Mouse (Mus musculus) liver, embryonic 16.5 days (tissue): ENCODE results near the gene Krtap4-7. TPM values are rescaled to one million over a fixed set of nuclear protein-coding genes. Genes with fewer than 3 reads are reported as not detected.

Experiments
- ATAC-seq: fragments of 200-750 bp; cut with Nextera tagmentation; 2 replicates; pipeline ENCODE4 v1.8.0; 2017; ENCODE audit warnings: low read depth, mild to moderate bottlenecking, moderate number of reproducible peaks, moderate library complexity
- H3K27ac ChIP-seq: fragments of 300-500 bp; sonication (generic); 2 replicates; pipeline ENCODE4 v1.5.1; 2014; ENCODE audit warnings: mild to moderate bottlenecking, low read length
- H3K27me3 ChIP-seq: fragments of 300-500 bp; sonication (generic); 2 replicates; pipeline ENCODE4 v1.6.1; 2014; ENCODE audit warnings: low read depth, low read length, mixed read lengths; ENCODE audit not compliant: control insufficient read depth, insufficient read depth
- H3K36me3 ChIP-seq: fragments of 300-500 bp; sonication (generic); 2 replicates; pipeline ENCODE4 v1.6.1; 2014; ENCODE audit warnings: mild to moderate bottlenecking; ENCODE audit not compliant: control insufficient read depth, insufficient read depth
- H3K4me1 ChIP-seq: fragments of 300-500 bp; sonication (generic); 2 replicates; pipeline ENCODE4 v1.6.1; 2014; ENCODE audit warnings: low read depth, low read length, mixed read lengths; ENCODE audit not compliant: control insufficient read depth
- H3K4me2 ChIP-seq: fragments of 300-500 bp; sonication (generic); 2 replicates; pipeline ENCODE4 v1.6.1; 2014; ENCODE audit warnings: low read depth, low read length, mixed read lengths
- H3K4me3 ChIP-seq: fragments of 300-500 bp; sonication (generic); 2 replicates; pipeline ENCODE4 v1.5.1; 2014; ENCODE audit warnings: low read depth, mild to moderate bottlenecking, low read length
- H3K9ac ChIP-seq: fragments of 300-500 bp; sonication (generic); 2 replicates; pipeline ENCODE4 v1.6.1; 2014; ENCODE audit warnings: low read depth, low read length
- H3K9me3 ChIP-seq: fragments of 300-500 bp; sonication (generic); replicated peaks from 2 replicates; pipeline ENCODE4 v1.6.1; 2016; ENCODE audit warnings: low read length; ENCODE audit not compliant: control insufficient read depth
- WGBS: fragments of 180-500 bp; shearing (Covaris S2); extraction: QIAGEN DNeasy Blood & Tissue Kit; methylation state at CpG from one replicate; pipeline ENCODE4 v1.1.7; 2014; ENCODE audit not compliant: insufficient replicate concordance; 5-methylcytosine and 5-hydroxymethylcytosine counted together
- polyA plus RNA-seq: library from polyadenylated mRNA; unstranded; fragments of >200 nt; fragmentation: Nextera tagmentation; extraction: Ambion mirVana; gene quantifications from 2 replicates; pipeline ENCODE4 v1.2.1, GENCODE M21; 2015

Gene Krtap4-7
- polyA plus RNA-seq, 1 experiment from 2014 or later: not detected

DNA sequence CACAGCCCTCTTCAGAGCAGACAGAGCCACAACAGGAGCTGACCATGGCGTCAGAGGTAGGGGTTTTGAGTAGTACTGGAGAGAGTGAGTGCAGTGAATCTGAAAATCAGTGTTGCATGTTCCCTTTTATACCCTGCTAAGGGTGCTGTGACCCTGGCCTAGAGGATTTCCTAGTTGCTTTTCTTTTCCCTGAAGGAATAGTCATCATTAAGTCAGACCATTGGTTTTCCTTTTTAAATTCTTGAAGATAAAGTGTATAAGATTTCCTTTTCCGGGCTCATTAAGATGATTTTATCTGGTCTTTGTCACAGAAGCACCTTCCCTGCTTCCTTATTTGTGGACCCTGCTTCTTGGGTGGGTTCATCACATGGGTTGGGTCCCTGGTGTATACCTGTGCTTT is 6.2 kb upstream of the Krtap4-7 start, which contains the start of gene Gm11555:
TSS of gene Gm11555 (minus strand) at position 101 of the 400 bp plus-strand sequence.
- Histone ChIP-seq H3K9me3 (no peaks in the 10 kb centered on the region), H3K4me2 (no peak within 1 kb of the TSS), H3K9ac (no peak within 1 kb of the TSS), H3K27me3 (no peaks in the 10 kb centered on the region), H3K36me3 (no peaks in the 10 kb centered on the region), H3K4me3 (no peak within 1 kb of the TSS), H3K4me1 (no peaks in the 10 kb centered on the region), H3K27ac (no peak within 1 kb of the TSS)
- 47% methylated on average over 2 of the region's 2 CpGs for WGBS
- no peak for ATAC-seq

DNA sequence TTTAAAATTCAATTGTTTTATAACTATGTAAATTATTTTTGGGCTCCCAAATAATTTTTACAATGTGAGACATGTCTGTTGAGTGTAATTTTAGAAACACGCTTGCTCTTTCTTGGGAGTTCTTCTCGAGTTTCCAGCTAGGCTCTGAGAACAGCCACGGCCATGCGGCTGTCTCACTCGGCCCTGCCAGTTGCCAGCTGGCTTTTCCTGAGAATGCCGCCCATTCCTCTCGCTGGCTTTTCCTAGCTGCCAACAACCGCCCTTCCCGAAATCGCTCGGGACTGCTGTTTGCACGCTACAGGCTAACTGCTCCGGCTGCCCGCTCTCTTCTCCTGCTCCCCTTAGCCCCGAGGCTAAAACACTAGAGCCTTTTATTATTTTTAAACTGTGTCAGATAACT is 2.6 kb upstream of the Krtap4-7 start:
- H3K9ac ChIP-seq: no peak overlapping the region
- H3K27me3 ChIP-seq: no peaks in the 10 kb centered on the region
- H3K36me3 ChIP-seq: no peaks in the 10 kb centered on the region
- H3K27ac ChIP-seq: no peak overlapping the region
- ATAC-seq: no peak
- no peak overlapping the region for H3K4me2 ChIP-seq
- H3K9me3 ChIP-seq: no peaks in the 10 kb centered on the region
- 75% methylated on average over 15 of the region's 15 CpGs for WGBS
- H3K4me1 ChIP-seq: no peaks in the 10 kb centered on the region
- H3K4me3 ChIP-seq: no peak overlapping the region

GRCm38 (mm10) chr11:99644351-99644750 is 462 bp upstream of the Krtap4-7 start:
- no peaks in the 10 kb centered on the region for H3K36me3 ChIP-seq
- ATAC-seq: no peak
- no peaks in the 10 kb centered on the region for H3K4me1 ChIP-seq
- 51% methylated on average over 3 of the region's 3 CpGs for WGBS
- H3K27ac ChIP-seq: no peak overlapping the region
- no peaks in the 10 kb centered on the region for H3K27me3 ChIP-seq
- H3K4me2 ChIP-seq: no peak overlapping the region
- no peaks in the 10 kb centered on the region for H3K9me3 ChIP-seq
- no peak overlapping the region for H3K4me3 ChIP-seq
- no peak overlapping the region for H3K9ac ChIP-seq

DNA sequence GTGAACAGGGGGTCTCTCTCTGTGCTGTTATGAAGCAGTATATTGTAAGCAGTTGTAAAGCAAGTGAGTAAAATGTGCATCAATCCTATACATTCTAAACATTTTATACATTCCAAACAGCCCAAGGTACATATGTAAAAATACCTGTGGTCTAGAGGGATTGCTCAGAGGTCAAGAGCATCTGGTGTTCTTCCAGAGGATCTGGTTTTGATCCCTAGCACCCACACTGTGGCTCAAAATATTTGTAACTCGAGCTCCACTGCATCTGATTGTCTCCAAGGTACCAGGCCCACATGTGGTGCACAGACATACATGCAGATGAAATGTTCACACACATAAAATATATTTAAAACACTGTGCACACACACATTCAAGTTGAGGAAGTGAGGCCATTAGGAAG is 3.0 kb downstream of the Krtap4-7 start:
- 18% methylated on average over 1 of the region's 1 CpGs for WGBS
- no peaks in the 10 kb centered on the region for H3K4me1 ChIP-seq
- ATAC-seq: no peak
- no peak overlapping the region for H3K4me2 ChIP-seq
- H3K9me3 ChIP-seq: no peaks in the 10 kb centered on the region
- H3K27me3 ChIP-seq: no peaks in the 10 kb centered on the region
- H3K36me3 ChIP-seq: no peaks in the 10 kb centered on the region
- no peak overlapping the region for H3K27ac ChIP-seq
- H3K9ac ChIP-seq: no peak overlapping the region
- H3K4me3 ChIP-seq: no peak overlapping the region

DNA sequence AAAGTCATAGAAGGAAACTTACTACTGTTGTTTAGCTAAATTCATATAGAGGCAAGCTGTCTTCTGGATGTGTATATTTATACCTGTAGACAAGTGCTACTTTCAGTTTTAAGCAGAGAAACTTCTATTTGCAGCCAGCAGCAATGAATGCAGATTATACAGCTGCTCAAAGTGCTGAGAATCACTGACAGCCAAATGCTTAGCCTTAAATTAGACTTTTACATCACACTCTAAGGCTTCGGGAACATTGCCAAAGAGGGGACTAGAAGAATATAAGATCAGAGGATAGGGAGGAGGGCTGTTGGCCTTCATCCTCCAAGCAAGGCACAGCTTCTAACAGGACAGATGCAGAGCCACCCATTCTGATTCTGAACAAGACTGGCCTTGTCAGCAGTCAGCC is 6.8 kb downstream of the Krtap4-7 start:
- no peaks in the 10 kb centered on the region for H3K36me3 ChIP-seq
- no peaks in the 10 kb centered on the region for H3K4me1 ChIP-seq
- no peak overlapping the region for H3K9ac ChIP-seq
- H3K27ac ChIP-seq: no peak overlapping the region
- no peak overlapping the region for H3K4me2 ChIP-seq
- no peaks in the 10 kb centered on the region for H3K27me3 ChIP-seq
- no peak overlapping the region for H3K4me3 ChIP-seq
- WGBS: 66% methylated on average over 1 of the region's 1 CpGs
- no peak for ATAC-seq
- H3K9me3 ChIP-seq: no peaks in the 10 kb centered on the region

GRCm38 (mm10) chr11:99634653-99635134 is 9.2 kb downstream of the Krtap4-7 start, which contains the start of gene Krtap4-2:
TSS of gene Krtap4-2 (minus strand) at chr11:99635084.
- Histone ChIP-seq H3K9ac (no peak within 1 kb of the TSS), H3K4me2 (no peak within 1 kb of the TSS), H3K9me3 (no peaks in the 10 kb centered on the region), H3K27ac (no peak within 1 kb of the TSS), H3K27me3 (no peaks in the 10 kb centered on the region), H3K4me3 (no peak within 1 kb of the TSS), H3K36me3 (no peaks in the 10 kb centered on the region), H3K4me1 (no peaks in the 10 kb centered on the region)
- ATAC-seq: no peak
- 44% methylated on average over 8 of the region's 8 CpGs for WGBS

GRCm38 (mm10) chr11:99633293-99633692 is 10.6 kb downstream of the Krtap4-7 start:
- H3K27ac ChIP-seq: no peak overlapping the region
- H3K9ac ChIP-seq: no peak overlapping the region
- H3K9me3 ChIP-seq: no peaks in the 10 kb centered on the region
- H3K4me1 ChIP-seq: no peaks in the 10 kb centered on the region
- H3K4me2 ChIP-seq: no peak overlapping the region
- H3K36me3 ChIP-seq: no peaks in the 10 kb centered on the region
- no peaks in the 10 kb centered on the region for H3K27me3 ChIP-seq
- H3K4me3 ChIP-seq: no peak overlapping the region
- ATAC-seq: no peak
- WGBS: 27% methylated on average over 2 of the region's 2 CpGs

DNA sequence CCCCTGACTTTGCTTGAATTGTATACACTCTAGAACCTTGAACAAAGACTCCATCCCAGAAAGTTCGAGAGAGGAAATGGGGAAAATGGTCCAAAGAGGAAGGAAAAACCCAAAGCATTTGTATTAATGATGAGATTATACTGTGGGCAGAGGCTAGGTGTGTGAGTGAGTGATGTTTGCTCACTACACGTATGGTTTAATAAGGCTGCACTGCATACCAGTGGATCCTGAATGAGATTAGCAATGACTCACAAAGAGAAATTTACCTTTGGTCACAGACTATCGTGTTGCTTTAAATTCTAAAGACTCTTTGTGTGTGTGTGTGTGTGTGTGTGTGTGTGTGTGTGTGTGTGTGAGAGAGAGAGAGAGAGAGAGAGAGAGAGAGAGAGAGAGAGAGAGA is 13.0 kb downstream of the Krtap4-7 start:
- 40% methylated on average over 3 of the region's 3 CpGs for WGBS

GRCm38 (mm10) chr11:99628138-99628537 is 15.8 kb downstream of the Krtap4-7 start, which contains the start of gene Krtap4-1:
TSS of gene Krtap4-1 (minus strand) at chr11:99628238.
- no peaks in the 10 kb centered on the region for H3K27me3 ChIP-seq
- H3K4me1 ChIP-seq: no peaks in the 10 kb centered on the region
- no peak within 1 kb of the TSS for H3K4me2 ChIP-seq
- ATAC-seq: no peak
- H3K27ac ChIP-seq: no peak within 1 kb of the TSS
- H3K36me3 ChIP-seq: no peaks in the 10 kb centered on the region
- no peak within 1 kb of the TSS for H3K4me3 ChIP-seq
- no peaks in the 10 kb centered on the region for H3K9me3 ChIP-seq
- no peak within 1 kb of the TSS for H3K9ac ChIP-seq
- 56% methylated on average over 4 of the region's 4 CpGs for WGBS

More for the DNA sequence above, 13.0 kb downstream of the Krtap4-7 start:
- no peak overlapping the region for H3K27ac ChIP-seq
- no peaks in the 10 kb centered on the region for H3K9me3 ChIP-seq
- H3K27me3 ChIP-seq: no peaks in the 10 kb centered on the region
- no peaks in the 10 kb centered on the region for H3K4me1 ChIP-seq
- H3K4me2 ChIP-seq: no peak overlapping the region
- no peak overlapping the region for H3K4me3 ChIP-seq
- H3K36me3 ChIP-seq: no peaks in the 10 kb centered on the region
- no peak overlapping the region for H3K9ac ChIP-seq
- no peak for ATAC-seq
